ENCODE assay signal across 11 mouse cellular contexts in the genomic region with DNA sequence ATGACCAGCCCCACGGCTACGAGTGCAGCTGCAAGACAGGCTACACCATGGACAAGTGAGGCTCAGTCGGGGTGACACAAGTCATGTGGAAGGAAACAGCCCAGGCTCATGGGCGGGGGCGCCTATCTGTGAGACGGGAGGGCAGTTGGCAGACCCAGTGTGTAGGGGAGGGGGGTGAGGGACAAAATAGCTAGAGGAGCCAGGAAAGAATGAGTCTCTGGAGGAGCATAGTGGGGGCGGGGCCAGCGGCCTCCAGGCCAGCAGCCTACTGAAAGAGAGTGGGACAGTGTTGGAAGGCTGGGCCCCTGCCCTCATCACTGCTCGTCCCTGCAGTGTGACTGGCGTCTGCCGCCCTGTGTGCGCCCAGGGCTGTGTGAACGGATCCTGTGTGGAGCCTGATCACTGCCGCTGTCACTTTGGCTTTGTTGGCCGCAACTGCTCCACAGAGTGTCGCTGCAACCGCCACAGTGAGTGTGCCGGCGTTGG. TPM values are rescaled to one million over a fixed set of nuclear protein-coding genes. Genes with fewer than 3 reads are reported as not detected.
DNase-seq lines count a peak whose midpoint lies in the region; ATAC-seq lines count a peak whose summit lies in the region.
"Had no signal": no experiment of that assay in that cellular context is flagged by ENCODE, and none has a peak within 500 bp of the region (broad histone marks: within the 10 kb centered on the region; RNA-seq: fewer than 3 reads in every experiment).

No protein-coding gene starts in this region.

- H3K4me3 ChIP-seq in limb, embryonic 13.5 days: no peak overlapping the region
- H3K4me3 ChIP-seq in limb, embryonic 10.5 days: no peak overlapping the region; the same call in 1 of the 2 replicates
- H3K4me3 ChIP-seq in neural tube, embryonic 15.5 days (replicated peaks): no peak overlapping the region
- H3K4me3 ChIP-seq: heart, adult 2 months had no signal

- peaks cover 96% of the 10 kb centered on the region for H3K36me3 ChIP-seq in limb, embryonic 13.5 days
- H3K36me3 ChIP-seq in limb, embryonic 10.5 days: peaks cover 98% of the 10 kb centered on the region
- peaks cover 73% of the 10 kb centered on the region for H3K36me3 ChIP-seq in neural tube, embryonic 15.5 days

- H3K27ac ChIP-seq in limb, embryonic 13.5 days: no peak overlapping the region
- H3K27ac ChIP-seq in limb, embryonic 10.5 days: no peak overlapping the region
- H3K27ac ChIP-seq in neural tube, embryonic 15.5 days (replicated peaks): 0 out of 2 replicates have a peak overlapping the region, but pooled peaks have one; percentile 7
- H3K27ac ChIP-seq: heart, adult 2 months had no signal

- no peak overlapping the region for H3K4me2 ChIP-seq in limb, embryonic 13.5 days (replicated peaks)
- H3K4me2 ChIP-seq in neural tube, embryonic 15.5 days: peak overlapping the region; percentile 15; the same call in 1 of the 2 replicates

- WGBS in limb, embryonic 13.5 days: 84% methylated on average over 19 of the region's 19 CpGs
- WGBS in limb, embryonic 10.5 days: 87% methylated on average over 19 of the region's 19 CpGs
- WGBS in neural tube, embryonic 15.5 days: 36% methylated on average over 19 of the region's 19 CpGs

- no peaks in the 10 kb centered on the region for H3K9me3 ChIP-seq in limb, embryonic 13.5 days
- no peaks in the 10 kb centered on the region for H3K9me3 ChIP-seq in limb, embryonic 10.5 days (replicated peaks)
- no peaks in the 10 kb centered on the region for H3K9me3 ChIP-seq in neural tube, embryonic 15.5 days (replicated peaks)

- DNase-seq in adrenal gland, postnatal 10 days: peak; percentile 49
- no peak for DNase-seq in adrenal gland, adult 18-20 months (ENCODE audit: low spot score in 2 of 2)
- no peak for DNase-seq in limb, embryonic 10.5 days (ENCODE audit: low spot score)
- peak; percentile 41 to 48 for DNase-seq in heart, postnatal 14 days
- no peak for DNase-seq in MN1 (ENCODE audit: low spot score)
- no peak for DNase-seq in frontal cortex, adult 2 months (ENCODE audit: extremely low spot score in 1 of 2, low spot score in 1 of 2)
- DNase-seq: thymus, postnatal 36 days had no signal

- peak overlapping the region; percentile 31; the same call in 1 of the 2 replicates for H3K9ac ChIP-seq in limb, embryonic 13.5 days
- H3K9ac ChIP-seq in neural tube, embryonic 15.5 days (replicated peaks): no peak overlapping the region

- intact Hi-C loops in heart, postnatal 14 days (cut with DNase I): no loop called here

- no peaks in the 10 kb centered on the region for H3K27me3 ChIP-seq in limb, embryonic 13.5 days
- no peaks in the 10 kb centered on the region for H3K27me3 ChIP-seq in limb, embryonic 10.5 days (ENCODE audit: low read depth, poor library complexity, severe bottlenecking)
- no peaks in the 10 kb centered on the region for H3K27me3 ChIP-seq in neural tube, embryonic 15.5 days (replicated peaks)

- H3K4me1 ChIP-seq in limb, embryonic 13.5 days: no peaks in the 10 kb centered on the region
- H3K4me1 ChIP-seq in limb, embryonic 10.5 days: no peaks in the 10 kb centered on the region
- H3K4me1 ChIP-seq in neural tube, embryonic 15.5 days: peaks cover 6% of the 10 kb centered on the region; the same call in 1 of the 2 replicates

- no peak for ATAC-seq in limb, embryonic 13.5 days (ENCODE audit: low FRiP score, low read depth)
- ATAC-seq in neural tube, embryonic 15.5 days (ENCODE audit: low FRiP score): peak; percentile 72

RNA-seq across cellular contexts. Expression of gene Cnfn, which starts 10.8 kb away (rescaled TPM):
- not detected for total RNA-seq in adrenal gland, postnatal 10 days (2021)
- total RNA-seq in adrenal gland, adult 18-20 months (2021): not detected
- 0.92 TPM in 1 of 2 replicates, not detected in the other for polyA plus RNA-seq in limb, embryonic 13.5 days (2015; fragmentation: Nextera tagmentation; extraction: Ambion mirVana)
- polyA plus RNA-seq in limb, embryonic 10.5 days (2016; fragmentation: Nextera tagmentation; extraction: Ambion mirVana): not detected in 2 replicates
- total RNA-seq in heart, postnatal 14 days (2021): not detected
- 0.54 and 2.3 TPM in 2 replicates for polyA plus RNA-seq in neural tube, embryonic 15.5 days (2015; fragmentation: Nextera tagmentation; extraction: Ambion mirVana)
- polyA plus RNA-seq in frontal cortex, adult 2 months (2012; rRNA removed): not detected in 2 replicates
- total RNA-seq: heart, adult 2 months; liver, adult 2 months had no signal
- polyA plus RNA-seq: heart, adult 2 months; liver, adult 2 months had no signal

RNA-seq across cellular contexts. Expression of gene Lipe, which starts 39.7 kb away (rescaled TPM):
- 100 to 1,000 TPM; 391 to 441 TPM for total RNA-seq in adrenal gland, postnatal 10 days (2021)
- 100 to 1,000 TPM; 332 to 738 TPM for total RNA-seq in adrenal gland, adult 18-20 months (2021)
- 11.5 and 11.8 TPM in 2 replicates for polyA plus RNA-seq in limb, embryonic 13.5 days (2015; fragmentation: Nextera tagmentation; extraction: Ambion mirVana)
- 8.4 and 8.9 TPM in 2 replicates for polyA plus RNA-seq in limb, embryonic 10.5 days (2016; fragmentation: Nextera tagmentation; extraction: Ambion mirVana)
- 10 to 100 TPM; 43.2 to 55.0 TPM for total RNA-seq in heart, postnatal 14 days (2021)
- polyA plus RNA-seq in neural tube, embryonic 15.5 days (2015; fragmentation: Nextera tagmentation; extraction: Ambion mirVana): 12.1 and 12.5 TPM in 2 replicates
- 9.9 and 12.5 TPM in 2 replicates for polyA plus RNA-seq in frontal cortex, adult 2 months (2012; rRNA removed)

RNA-seq across cellular contexts. Expression of gene Megf8, which starts 41.8 kb away (rescaled TPM):
- 10 to 100 TPM; 31.1 to 41.0 TPM for total RNA-seq in adrenal gland, postnatal 10 days (2021)
- 10 to 100 TPM; 37.8 to 47.0 TPM for total RNA-seq in adrenal gland, adult 18-20 months (2021)
- polyA plus RNA-seq in limb, embryonic 13.5 days (2015; fragmentation: Nextera tagmentation; extraction: Ambion mirVana): 18.1 and 19.5 TPM in 2 replicates
- polyA plus RNA-seq in limb, embryonic 10.5 days (2016; fragmentation: Nextera tagmentation; extraction: Ambion mirVana): 17.6 and 22.2 TPM in 2 replicates
- 10 to 100 TPM; 26.7 to 29.6 TPM for total RNA-seq in heart, postnatal 14 days (2021)
- polyA plus RNA-seq in neural tube, embryonic 15.5 days (2015; fragmentation: Nextera tagmentation; extraction: Ambion mirVana): 19.3 and 22.7 TPM in 2 replicates
- polyA plus RNA-seq in frontal cortex, adult 2 months (2012; rRNA removed): 65.2 and 67.0 TPM in 2 replicates

RNA-seq across cellular contexts. Expression of gene Tmem145, which starts 52.9 kb away (rescaled TPM):
- 1 to 10 TPM; 1.1 to 2.2 TPM for total RNA-seq in adrenal gland, postnatal 10 days (2021)
- total RNA-seq in adrenal gland, adult 18-20 months (2021): 1 to 10 TPM; 2.5 to 2.9 TPM
- polyA plus RNA-seq in limb, embryonic 13.5 days (2015; fragmentation: Nextera tagmentation; extraction: Ambion mirVana): 1.5 and 1.9 TPM in 2 replicates
- 0.14 and 0.38 TPM in 2 replicates for polyA plus RNA-seq in limb, embryonic 10.5 days (2016; fragmentation: Nextera tagmentation; extraction: Ambion mirVana)
- not detected for total RNA-seq in heart, postnatal 14 days (2021)
- polyA plus RNA-seq in neural tube, embryonic 15.5 days (2015; fragmentation: Nextera tagmentation; extraction: Ambion mirVana): 73.5 and 98.1 TPM in 2 replicates
- polyA plus RNA-seq in frontal cortex, adult 2 months (2012; rRNA removed): 74.6 and 90.4 TPM in 2 replicates
- total RNA-seq: heart, adult 2 months; liver, adult 2 months had no signal
- polyA plus RNA-seq: liver, adult 2 months had no signal

RNA-seq across cellular contexts. Expression of gene Cxcl17, which starts 53.9 kb away (rescaled TPM):
- total RNA-seq in adrenal gland, postnatal 10 days (2021): not detected
- not detected for total RNA-seq in adrenal gland, adult 18-20 months (2021)
- 0.61 and 0.73 TPM in 2 replicates for polyA plus RNA-seq in limb, embryonic 13.5 days (2015; fragmentation: Nextera tagmentation; extraction: Ambion mirVana)
- polyA plus RNA-seq in limb, embryonic 10.5 days (2016; fragmentation: Nextera tagmentation; extraction: Ambion mirVana): 0.54 and 0.91 TPM in 2 replicates
- total RNA-seq in heart, postnatal 14 days (2021): not detected
- 1.3 and 1.6 TPM in 2 replicates for polyA plus RNA-seq in neural tube, embryonic 15.5 days (2015; fragmentation: Nextera tagmentation; extraction: Ambion mirVana)
- polyA plus RNA-seq in frontal cortex, adult 2 months (2012; rRNA removed): not detected in 2 replicates
- total RNA-seq: heart, adult 2 months; liver, adult 2 months had no signal
- polyA plus RNA-seq: liver, adult 2 months had no signal

Comparison
In these comparisons a context has a peak if more than half of its experiments do, and no peak if none do; other contexts are left out.
1. DNase-seq: peak in adrenal gland, postnatal 10 days (single experiment) and heart, postnatal 14 days (2 of 2); none in adrenal gland, adult 18-20 months (0 of 2), limb, embryonic 10.5 days (single experiment), MN1 (single experiment) and frontal cortex, adult 2 months (0 of 2).